Mouse (Mus musculus) right cerebral cortex, postnatal 14 days (tissue): ENCODE data around the gene Oprl1.

Experiments used
- DNase-seq: peaks from one replicate; pipeline ENCODE4 v3.0.0; 2022

Oprl1 gene

GRCm38 (mm10) chr2:181714903-181715326, at the start of gene Oprl1:
Gene Oprl1, plus strand, starts transcription at chr2:181715016.
- DNase-seq = peak; percentile 71

- DNase-seq = no peak
Measured at GRCm38 (mm10) chr2:181670285-181670912, 44.4 kb upstream of the Oprl1 start.

- no peak for DNase-seq
Measured at GRCm38 (mm10) chr2:181670913-181671311, 43.9 kb upstream of the Oprl1 start.

GRCm38 (mm10) chr2:181671326-181671725, 43.5 kb upstream of the Oprl1 start, which contains the start of gene Sox18:
Gene Sox18, minus strand, starts transcription at chr2:181671640.
- no peak for DNase-seq

- DNase-seq = no peak
Measured at GRCm38 (mm10) chr2:181671984-181672383, 42.8 kb upstream of the Oprl1 start.

- DNase-seq = no peak
Measured at GRCm38 (mm10) chr2:181673501-181673900, 41.3 kb upstream of the Oprl1 start.

- DNase-seq = no peak
Measured at GRCm38 (mm10) chr2:181674934-181675333, 39.9 kb upstream of the Oprl1 start.

GRCm38 (mm10) chr2:181675454-181675853, 39.4 kb upstream of the Oprl1 start:
- DNase-seq = peak; percentile 59

GRCm38 (mm10) chr2:181676424-181676823, 38.4 kb upstream of the Oprl1 start:
- no peak for DNase-seq

GRCm38 (mm10) chr2:181677096-181677754, 37.6 kb upstream of the Oprl1 start:
- DNase-seq = no peak

- DNase-seq = no peak
Measured at GRCm38 (mm10) chr2:181677755-181678098, 37.1 kb upstream of the Oprl1 start.

GRCm38 (mm10) chr2:181678780-181679179, 36.0 kb upstream of the Oprl1 start:
- peak; percentile 62 for DNase-seq

GRCm38 (mm10) chr2:181679951-181680715, 34.7 kb upstream of the Oprl1 start, which contains the start of gene Tcea2:
Gene Tcea2, plus strand, starts transcription at chr2:181680310.
- DNase-seq = peak; percentile 66

GRCm38 (mm10) chr2:181680716-181681117, 34.1 kb upstream of the Oprl1 start:
- no peak for DNase-seq

- no peak for DNase-seq
Measured at GRCm38 (mm10) chr2:181681978-181682377, 32.8 kb upstream of the Oprl1 start.

GRCm38 (mm10) chr2:181683381-181683780, 31.4 kb upstream of the Oprl1 start:
- no peak for DNase-seq

GRCm38 (mm10) chr2:181684713-181685112, 30.1 kb upstream of the Oprl1 start:
- no peak for DNase-seq

GRCm38 (mm10) chr2:181685686-181686085, 29.1 kb upstream of the Oprl1 start:
- no peak for DNase-seq

GRCm38 (mm10) chr2:181687586-181687985, 27.2 kb upstream of the Oprl1 start:
- no peak for DNase-seq

GRCm38 (mm10) chr2:181689466-181690160, 25.2 kb upstream of the Oprl1 start:
- peak; percentile 60 for DNase-seq

- DNase-seq = no peak
Measured at GRCm38 (mm10) chr2:181691083-181691482, 23.7 kb upstream of the Oprl1 start.

- no peak for DNase-seq
Measured at GRCm38 (mm10) chr2:181691571-181691970, 23.2 kb upstream of the Oprl1 start.

- DNase-seq = no peak
Measured at GRCm38 (mm10) chr2:181692304-181692703, 22.5 kb upstream of the Oprl1 start.
